Mouse (Mus musculus): ENCODE data around the gene Cenpp.

- TF ChIP-seq CTCF (IDR thresholded peaks at IDR 0.05; ENCODE audit: control insufficient read depth, insufficient read depth, insufficient read length) (no peak), USF1 (IDR thresholded peaks at IDR 0.05; ENCODE audit: low read depth) (no peak)
Observed at GRCm38 (mm10) chr13:49505776-49506175, 146.8 kb downstream of the Cenpp start.

Data from C2C12 (cell line).